Mouse (Mus musculus) myocyte (in vitro differentiated cells): ENCODE data around the gene Tfap2e. TPM values are rescaled to one million over a fixed set of nuclear protein-coding genes. Genes with fewer than 3 reads are reported as not detected.

Experiments
- H3K27me3 ChIP-seq: one replicate; pipeline ENCODE4 v1.6.1; 2011; ENCODE audit not compliant: control insufficient read depth, insufficient read depth, insufficient read length
- H3K36me3 ChIP-seq: one replicate; pipeline ENCODE4 v1.6.1; 2011; ENCODE audit not compliant: control insufficient read depth, insufficient read depth
- H3K4me2 ChIP-seq: one replicate; pipeline ENCODE4 v1.6.1; 2011; ENCODE audit warnings: low read depth, control low read depth
- H3K4me3 ChIP-seq: one replicate; pipeline ENCODE4 v1.5.1; 2011; ENCODE audit warnings: mild to moderate bottlenecking, control low read depth, moderate library complexity
- H3K79me2 ChIP-seq: one replicate; pipeline ENCODE4 v1.6.1; 2011; ENCODE audit not compliant: control insufficient read depth, insufficient read depth
- H3ac ChIP-seq: one replicate; pipeline ENCODE4 v1.6.1; 2011; ENCODE audit not compliant: control insufficient read depth, insufficient read length
- CEBPB ChIP-seq: IDR thresholded peaks from 2 replicates; pipeline ENCODE4 v1.6.1; 2011; ENCODE audit warnings: mild to moderate bottlenecking, moderate library complexity; ENCODE audit not compliant: poor library complexity, insufficient read depth, severe bottlenecking
- E2F4 ChIP-seq: IDR thresholded peaks from one replicate; pipeline ENCODE4 v1.6.1; 2011; ENCODE audit warnings: mild to moderate bottlenecking, control low read depth, moderate library complexity; ENCODE audit not compliant: insufficient read depth
- MAX ChIP-seq: IDR thresholded peaks from one replicate; pipeline ENCODE4 v1.6.1; 2011; ENCODE audit warnings: low read depth, mild to moderate bottlenecking, control low read depth
- MYOD1 ChIP-seq, 3 experiments: IDR thresholded peaks; one replicate each; pipeline ENCODE4 v1.6.1; 2011; ENCODE audit warnings: control low read depth in 2 of 3, low read depth in 2 of 3, mild to moderate bottlenecking in 2 of 3, moderate library complexity in 1 of 3; ENCODE audit not compliant: insufficient read length in 2 of 3, control insufficient read depth in 1 of 3
- MYOG ChIP-seq, 3 experiments: IDR thresholded peaks; one replicate each; pipeline ENCODE4 v1.6.1; 2011; ENCODE audit warnings: control low read depth in 2 of 3, low read depth in 2 of 3, mild to moderate bottlenecking in 2 of 3; ENCODE audit not compliant: insufficient read length in 2 of 3, control insufficient read depth in 1 of 3, insufficient read depth in 1 of 3
- POLR2A ChIP-seq: IDR thresholded peaks from one replicate; pipeline ENCODE4 v1.6.1; 2011; ENCODE audit warnings: low read depth, mild to moderate bottlenecking, control low read depth, moderate library complexity; ENCODE audit not compliant: insufficient read length
- POLR2AphosphoS2 ChIP-seq: IDR thresholded peaks from one replicate; pipeline ENCODE4 v1.6.1; 2011; ENCODE audit warnings: low read depth, control low read depth; ENCODE audit not compliant: insufficient read length
- REST ChIP-seq: IDR thresholded peaks from one replicate; pipeline ENCODE4 v1.6.1; 2011; ENCODE audit warnings: mild to moderate bottlenecking, control low read depth, moderate library complexity; ENCODE audit not compliant: insufficient read depth, insufficient read length
- SRF ChIP-seq: IDR thresholded peaks from one replicate; pipeline ENCODE4 v1.6.1; 2011; ENCODE audit warnings: low read depth; ENCODE audit not compliant: control insufficient read depth, insufficient read length
- TCF12 ChIP-seq: IDR thresholded peaks from one replicate; pipeline ENCODE4 v1.6.1; 2011; ENCODE audit warnings: mild to moderate bottlenecking, control low read depth; ENCODE audit not compliant: poor library complexity, insufficient read depth, severe bottlenecking
- TCF3 ChIP-seq: IDR thresholded peaks from one replicate; pipeline ENCODE4 v1.6.1; 2011; ENCODE audit warnings: low read depth, control low read depth; ENCODE audit not compliant: insufficient read length
- USF1 ChIP-seq: IDR thresholded peaks from one replicate; pipeline ENCODE4 v1.6.1; 2011; ENCODE audit warnings: low read depth, mild to moderate bottlenecking, control low read depth, moderate library complexity
- polyA plus RNA-seq: library from polyadenylated mRNA; unstranded; fragments of >200 nt; fragmentation: generic; extraction: Trizol; gene quantifications from one replicate; pipeline ENCODE4 v1.2.1, GENCODE M21; 2012; ENCODE audit warnings: missing spikeins

Tfap2e gene
- polyA plus RNA-seq, 1 experiment, result 0.02 TPM

DNA sequence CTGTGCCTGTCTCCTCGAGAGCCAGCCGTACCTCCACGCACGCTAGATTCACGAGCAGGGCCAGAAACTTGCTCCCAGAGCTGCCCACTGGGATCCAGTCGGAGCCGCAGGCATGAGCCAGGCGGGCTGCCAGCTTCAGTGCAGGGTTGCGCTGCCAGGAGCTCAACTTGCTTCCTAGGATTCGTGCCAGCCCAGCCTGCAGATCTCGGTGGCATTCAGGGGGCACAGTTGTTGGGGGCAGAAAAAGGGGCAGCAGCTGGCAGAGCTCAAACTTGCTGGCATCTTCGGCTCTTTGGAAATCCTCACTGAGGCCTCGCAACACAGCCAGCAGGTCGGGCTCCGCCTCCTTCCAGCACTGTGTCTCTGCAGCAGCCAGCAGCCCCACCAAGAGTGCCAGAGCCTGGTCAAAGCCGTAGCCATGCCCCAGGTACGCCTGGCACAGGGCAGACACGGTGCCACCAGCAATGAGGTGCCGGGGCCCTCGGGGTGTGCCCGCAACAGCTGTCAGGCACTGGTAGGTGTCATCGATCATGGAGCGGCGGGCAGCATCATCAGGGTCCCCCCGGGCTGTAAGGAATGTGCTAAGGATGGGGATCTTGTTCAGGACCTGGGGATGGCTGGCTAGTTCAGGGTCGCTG is 14.1 kb upstream of the Tfap2e start:
- H3K4me3 ChIP-seq, result no peak overlapping the region
- H3K4me2 ChIP-seq, result no peak overlapping the region
- H3ac ChIP-seq, result no peak overlapping the region
- H3K27me3 ChIP-seq, result no peaks in the 10 kb centered on the region
- H3K36me3 ChIP-seq, result peaks cover 2% of the 10 kb centered on the region
- H3K79me2 ChIP-seq, result peaks cover 4% of the 10 kb centered on the region
- no peak for TF ChIP-seq TCF3
- TF ChIP-seq USF1, result no peak
- no peak for TF ChIP-seq REST
- no peak for TF ChIP-seq MAX
- no peak for TF ChIP-seq MYOD1 (IDR thresholded peaks at IDR 0.05; ENCODE audit: control insufficient read depth in 1 of 3, insufficient read length in 2 of 3, low read depth in 2 of 3)
- no peak for TF ChIP-seq CEBPB
- TF ChIP-seq MYOG (IDR thresholded peaks at IDR 0.05; ENCODE audit: control insufficient read depth in 1 of 3, insufficient read depth in 1 of 3, insufficient read length in 2 of 3, low read depth in 2 of 3), result no peak
- TF ChIP-seq TCF12, result no peak
- TF ChIP-seq POLR2AphosphoS2, result no peak
- no peak for TF ChIP-seq SRF
- TF ChIP-seq E2F4, result no peak
- no peak for TF ChIP-seq POLR2A

DNA sequence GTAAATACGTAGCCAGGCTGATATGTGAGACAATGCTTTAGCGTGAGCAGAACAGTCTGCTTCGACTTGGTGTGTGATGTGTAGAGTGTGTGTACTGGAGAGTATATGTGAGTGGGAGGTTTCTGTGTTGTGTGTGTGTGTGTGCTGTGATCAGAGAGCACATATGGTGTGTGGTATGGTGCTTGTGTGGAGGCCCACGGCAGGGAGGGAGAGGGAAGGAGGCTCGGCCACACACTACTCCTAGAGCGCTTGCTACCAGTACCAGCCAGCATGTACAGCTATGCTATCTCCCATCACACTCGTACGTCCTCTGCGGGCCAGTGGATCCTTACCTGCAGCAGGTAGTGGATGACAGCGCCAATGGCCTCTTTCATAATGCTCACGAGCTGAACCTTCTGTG is 13.5 kb upstream of the Tfap2e start:
- TF ChIP-seq SRF, result no peak
- Histone ChIP-seq H3ac (no peak overlapping the region), H3K4me3 (no peak overlapping the region), H3K79me2 (peaks cover 4% of the 10 kb centered on the region), H3K36me3 (peaks cover 5% of the 10 kb centered on the region), H3K4me2 (no peak overlapping the region), H3K27me3 (no peaks in the 10 kb centered on the region)

DNA sequence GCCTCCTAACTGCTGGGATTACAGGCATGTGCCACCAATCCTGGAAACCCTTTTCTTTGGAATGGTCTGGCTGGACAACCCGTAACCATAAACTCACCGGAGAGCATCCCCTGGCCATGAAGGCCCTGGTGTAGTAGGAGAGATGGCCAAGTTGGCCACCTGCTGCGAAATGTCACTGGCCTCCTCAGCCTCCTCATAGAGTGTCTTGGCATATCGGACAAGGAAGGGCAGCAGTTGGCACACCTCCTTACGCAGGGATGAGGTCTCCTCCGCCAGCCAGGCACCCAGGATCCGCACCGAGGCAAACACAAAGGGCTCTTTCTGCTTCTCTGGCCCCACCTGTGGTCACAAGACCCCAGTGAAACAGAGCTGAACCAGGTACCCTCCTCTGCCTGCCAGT is 12.3 kb upstream of the Tfap2e start:
- H3K27me3 ChIP-seq, result no peaks in the 10 kb centered on the region
- peaks cover 4% of the 10 kb centered on the region for H3K79me2 ChIP-seq
- no peak overlapping the region for H3ac ChIP-seq
- H3K36me3 ChIP-seq, result peaks cover 5% of the 10 kb centered on the region
- H3K4me3 ChIP-seq, result no peak overlapping the region
- TF ChIP-seq MAX, result no peak
- TF ChIP-seq MYOD1 (IDR thresholded peaks at IDR 0.05; ENCODE audit: control insufficient read depth in 1 of 3, insufficient read length in 2 of 3, low read depth in 2 of 3), result peak in 2 of 3 experiments; percentile 25 to 29
- H3K4me2 ChIP-seq, result no peak overlapping the region

DNA sequence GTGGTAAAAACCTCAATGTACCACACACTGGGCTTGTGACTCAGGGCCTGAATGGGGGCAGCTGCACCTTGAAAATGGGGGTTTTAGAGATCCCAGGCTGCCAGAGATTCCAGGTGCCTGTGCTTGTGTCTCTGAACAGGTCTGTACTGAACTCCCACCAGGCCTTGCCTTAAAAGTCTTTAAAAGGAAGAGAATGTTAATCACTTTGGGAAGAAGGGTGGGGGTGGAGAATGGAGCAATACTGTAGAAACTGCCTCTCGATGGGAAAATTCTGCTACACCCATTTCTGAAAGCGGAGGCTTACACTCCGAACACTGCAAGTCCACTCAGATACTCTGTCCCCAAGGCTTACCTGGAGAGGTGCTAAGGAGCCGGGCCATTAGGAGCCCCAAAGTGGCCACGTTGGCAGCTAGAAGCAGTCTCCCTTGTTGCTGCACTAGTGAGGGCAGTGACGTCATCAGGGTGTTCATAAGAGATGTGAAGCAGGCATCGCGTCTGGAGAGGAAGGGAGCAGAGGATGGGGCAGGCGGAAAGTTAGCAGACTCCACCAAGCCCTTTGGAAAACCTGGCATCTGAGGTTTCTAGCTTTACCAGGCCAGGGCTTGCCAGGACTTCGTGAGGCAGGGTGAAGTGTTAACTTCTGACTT is 10.3 kb upstream of the Tfap2e start:
- no peak for TF ChIP-seq TCF3
- no peak for TF ChIP-seq TCF12
- no peak for TF ChIP-seq POLR2AphosphoS2
- no peak for TF ChIP-seq MAX
- no peak for TF ChIP-seq E2F4
- no peak for TF ChIP-seq CEBPB
- TF ChIP-seq USF1, result no peak
- TF ChIP-seq MYOD1 (IDR thresholded peaks at IDR 0.05; ENCODE audit: control insufficient read depth in 1 of 3, insufficient read length in 2 of 3, low read depth in 2 of 3), result no peak
- TF ChIP-seq POLR2A, result no peak
- no peak for TF ChIP-seq MYOG (IDR thresholded peaks at IDR 0.05; ENCODE audit: control insufficient read depth in 1 of 3, insufficient read depth in 1 of 3, insufficient read length in 2 of 3, low read depth in 2 of 3)
- TF ChIP-seq REST, result no peak
- TF ChIP-seq SRF, result no peak

DNA sequence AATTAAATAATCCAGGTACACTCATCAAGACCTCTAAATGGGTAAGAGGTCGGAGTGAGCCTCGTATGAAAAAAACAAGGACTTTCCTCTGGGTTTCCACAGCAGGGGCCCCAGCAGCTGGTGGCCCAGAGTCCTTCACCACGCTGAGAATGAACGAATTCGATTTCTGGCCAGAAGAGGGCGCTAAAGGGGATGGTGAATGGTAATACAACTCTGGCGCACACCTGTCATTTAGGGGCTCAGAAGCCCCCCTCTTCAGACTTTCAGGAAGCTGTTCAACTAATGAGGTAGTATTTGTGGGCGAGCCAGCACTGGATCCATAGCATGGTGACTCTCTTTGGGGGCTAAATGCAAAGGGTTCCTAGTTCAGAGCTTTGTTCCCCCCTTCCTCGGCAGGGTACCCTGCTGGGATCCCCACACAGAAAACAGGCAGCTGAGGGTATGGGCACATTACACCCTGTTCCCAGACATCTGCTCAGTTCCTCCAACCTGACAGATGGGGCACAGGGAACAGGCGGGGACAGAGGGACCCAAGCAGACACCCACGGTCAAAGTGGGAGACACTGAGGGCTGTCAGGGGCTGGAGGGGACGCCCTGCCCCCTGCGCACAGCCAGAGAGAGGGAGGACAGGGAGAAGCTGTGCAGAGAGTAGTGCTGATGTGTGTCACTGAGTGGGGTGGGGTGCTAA is 9.6 kb upstream of the Tfap2e start:
- Histone ChIP-seq H3K36me3 (peaks cover 5% of the 10 kb centered on the region), H3K27me3 (no peaks in the 10 kb centered on the region), H3K79me2 (no peaks in the 10 kb centered on the region), H3K4me3 (no peak overlapping the region), H3K4me2 (no peak overlapping the region), H3ac (no peak overlapping the region)
- TF ChIP-seq E2F4, result no peak
- TF ChIP-seq MYOG (IDR thresholded peaks at IDR 0.05; ENCODE audit: control insufficient read depth in 1 of 3, insufficient read depth in 1 of 3, insufficient read length in 2 of 3, low read depth in 2 of 3), result peak in 1 of 3 experiments; percentile 5
- TF ChIP-seq MYOD1 (IDR thresholded peaks at IDR 0.05; ENCODE audit: control insufficient read depth in 1 of 3, insufficient read length in 2 of 3, low read depth in 2 of 3), result peak in 1 of 3 experiments; percentile 8
- no peak for TF ChIP-seq MAX
- no peak for TF ChIP-seq POLR2AphosphoS2
- no peak for TF ChIP-seq CEBPB
- TF ChIP-seq POLR2A, result no peak
- TF ChIP-seq SRF, result no peak
- no peak for TF ChIP-seq USF1
- TF ChIP-seq TCF3, result no peak
- no peak for TF ChIP-seq REST
- TF ChIP-seq TCF12, result no peak

More for the DNA sequence above, 10.3 kb upstream of the Tfap2e start:
- Histone ChIP-seq H3K4me2 (no peak overlapping the region), H3K79me2 (no peaks in the 10 kb centered on the region), H3K4me3 (no peak overlapping the region), H3K27me3 (no peaks in the 10 kb centered on the region), H3K36me3 (peaks cover 5% of the 10 kb centered on the region), H3ac (no peak overlapping the region)
